Mouse (Mus musculus) B cell, adult 2 months (primary cell): ENCODE data around the gene Tril.

Experiments
- DNase-seq, 2 experiments: peaks; one replicate each; pipeline ENCODE4 v3.0.0; 2022

The Tril gene

DNA sequence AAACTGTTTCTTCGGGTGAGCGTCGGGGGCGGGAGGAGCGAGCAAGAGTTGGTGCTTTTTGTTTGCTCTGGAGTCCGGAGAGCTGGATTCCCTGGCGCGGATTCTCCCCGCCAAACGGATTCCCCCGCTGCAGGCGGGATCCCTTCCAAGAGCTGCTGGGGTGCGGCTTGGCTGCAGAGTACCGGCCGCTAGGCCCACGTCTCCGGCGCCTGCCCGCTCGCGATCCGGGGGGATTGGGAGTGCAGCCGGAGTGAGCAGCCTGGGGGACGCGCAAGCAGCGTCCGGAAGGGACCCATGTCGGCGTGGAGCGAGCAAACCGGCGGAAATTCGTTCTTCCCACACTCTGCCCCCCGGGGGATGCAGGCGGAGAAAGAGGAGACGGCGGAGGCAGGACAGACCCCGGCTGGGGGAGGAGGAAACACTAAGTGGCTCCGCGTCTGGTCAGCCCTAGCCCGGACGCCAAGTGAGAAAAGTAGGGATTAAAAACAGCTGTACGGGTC is at the start of gene Tril:
TSS of gene Tril (minus strand) at position 345 of the 500 bp plus-strand sequence.
- DNase-seq: no peak

DNA sequence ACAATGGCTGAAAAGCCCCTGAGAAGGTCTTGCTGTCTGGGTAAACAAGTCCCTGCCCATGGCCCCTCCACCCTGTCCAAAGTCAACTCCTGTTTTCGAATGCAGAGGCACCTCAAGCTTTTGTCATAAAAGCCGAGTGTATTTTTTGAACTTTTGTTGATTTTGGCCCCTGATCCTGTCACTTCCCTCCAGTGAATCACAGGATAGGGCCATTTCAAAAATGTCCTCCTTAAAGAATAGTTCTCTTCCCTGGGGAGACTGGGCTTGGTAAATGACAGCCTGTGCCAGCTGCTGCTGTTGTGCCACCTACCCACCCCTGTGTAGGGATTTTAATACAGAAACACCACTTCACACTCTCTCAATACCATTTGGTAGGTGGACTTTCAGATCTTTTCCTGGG is 42.4 kb upstream of the Tril start:
- no peak for DNase-seq

DNA sequence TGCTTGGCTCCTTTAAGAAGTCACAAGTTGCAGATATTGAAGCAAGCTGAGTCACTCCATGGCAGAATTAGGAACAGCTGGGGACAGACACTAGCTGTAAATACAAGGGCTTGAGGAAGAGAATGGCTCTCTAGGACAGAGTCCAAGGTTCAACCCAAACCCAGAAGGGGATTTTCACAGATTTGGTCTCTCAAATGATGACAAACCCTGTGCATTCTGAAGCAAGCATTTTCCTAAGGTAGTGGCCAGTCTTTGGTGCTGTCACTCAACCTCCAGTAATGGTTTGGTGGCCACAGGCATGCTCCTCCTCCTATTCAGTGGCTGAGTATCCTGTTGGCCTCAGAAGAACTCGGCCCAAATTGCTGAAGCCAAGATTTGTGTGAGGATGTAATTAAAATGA is 38.5 kb upstream of the Tril start:
- DNase-seq: no peak

DNA sequence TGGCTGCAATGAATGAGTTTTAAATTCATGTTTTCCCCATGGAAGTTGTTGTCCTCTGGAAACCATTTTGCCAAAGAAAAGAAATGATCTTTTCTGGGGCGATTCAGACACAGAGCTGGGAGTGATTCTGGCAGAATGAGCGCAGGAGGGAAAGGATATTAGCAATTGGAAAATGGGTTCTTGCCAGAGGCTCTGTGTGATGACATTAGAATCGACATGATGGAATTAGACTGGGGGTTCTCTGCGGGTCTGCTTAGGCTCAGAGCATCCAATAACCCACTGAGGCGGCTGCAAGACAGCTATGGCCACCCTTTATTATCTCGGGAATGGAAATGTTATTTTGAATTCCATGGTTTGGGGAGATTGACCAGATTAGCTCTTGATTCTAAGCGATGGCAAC is 37.2 kb upstream of the Tril start:
- no peak for DNase-seq

DNA sequence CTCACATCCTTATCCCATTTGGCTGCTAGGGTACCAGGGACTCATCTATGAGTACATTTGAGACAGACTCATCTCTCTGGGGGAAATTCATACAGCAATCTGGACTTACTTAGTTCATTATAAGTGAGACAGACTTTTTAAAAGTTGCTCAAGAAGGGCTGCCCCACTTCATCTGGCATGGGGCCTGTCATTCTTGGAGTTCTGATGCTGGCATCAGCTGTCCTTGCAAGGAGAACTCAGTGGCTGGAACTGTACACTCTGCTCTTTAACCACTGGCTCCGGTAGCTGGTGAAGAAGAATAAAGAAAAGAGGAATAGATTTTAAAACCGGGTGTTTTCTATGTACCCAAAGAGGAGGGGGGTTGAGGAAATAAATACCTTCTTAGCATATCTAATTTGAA is 36.1 kb upstream of the Tril start:
- DNase-seq: no peak

DNA sequence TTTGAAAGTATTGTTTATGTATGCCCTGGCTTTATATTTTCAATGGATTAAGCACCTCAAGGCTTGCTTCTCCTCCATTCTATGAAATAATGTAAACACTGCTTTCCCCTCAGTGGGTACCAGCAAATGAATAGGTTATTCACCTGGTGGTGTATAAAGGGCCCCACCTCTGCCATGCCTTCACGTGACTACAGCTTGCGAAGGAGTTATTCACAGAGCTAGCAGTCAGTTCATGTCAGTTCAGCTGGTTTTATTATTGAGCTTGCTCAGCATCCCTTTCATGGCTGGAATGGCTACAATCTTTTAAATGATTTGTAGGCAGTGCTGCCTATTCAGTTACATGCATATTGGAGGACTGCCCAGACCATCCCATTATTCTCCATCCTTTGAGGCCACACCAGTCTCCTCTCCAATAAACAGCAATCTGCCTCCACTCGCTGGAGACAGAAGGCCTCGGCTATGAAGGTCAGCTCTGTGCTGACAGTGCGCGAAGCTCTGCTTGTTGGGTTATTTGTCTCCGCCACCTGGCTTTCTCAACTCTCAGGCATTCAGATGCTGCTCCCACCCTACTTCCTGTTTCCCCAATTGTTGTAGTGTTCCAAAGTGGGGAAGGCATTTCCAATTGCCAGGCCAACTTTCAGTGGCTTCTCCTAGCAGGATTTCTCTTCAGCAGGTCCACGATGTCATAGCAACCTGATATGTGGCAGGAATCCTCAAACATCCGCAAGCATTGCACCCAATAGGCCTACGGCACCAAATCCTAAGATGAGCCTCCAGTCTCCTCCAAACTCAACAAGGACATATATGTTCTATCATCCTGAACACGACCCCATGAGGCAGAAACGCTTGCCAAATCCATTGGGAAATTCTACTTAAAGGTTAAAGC is 34.6 kb upstream of the Tril start:
- DNase-seq: no peak

DNA sequence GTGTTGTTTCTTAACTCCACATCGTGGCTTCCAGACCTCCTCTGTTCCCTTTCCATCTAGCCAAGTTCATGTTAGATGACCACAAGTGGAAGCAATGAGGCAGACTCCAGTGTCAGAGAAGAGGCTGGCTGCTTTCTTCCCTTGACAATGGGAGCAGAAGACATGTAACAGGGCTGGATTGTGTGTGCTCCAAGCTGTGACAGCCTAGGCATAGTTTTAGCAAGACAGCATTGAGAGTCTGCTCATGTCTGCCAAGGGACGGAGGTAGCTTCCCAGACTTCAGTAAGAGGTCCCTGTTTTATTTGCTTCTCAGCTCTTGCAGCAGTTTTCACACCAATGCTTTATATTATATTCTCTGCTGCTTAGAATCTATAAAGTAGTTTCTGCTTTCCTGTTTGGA is 33.6 kb upstream of the Tril start:
- no peak for DNase-seq

DNA sequence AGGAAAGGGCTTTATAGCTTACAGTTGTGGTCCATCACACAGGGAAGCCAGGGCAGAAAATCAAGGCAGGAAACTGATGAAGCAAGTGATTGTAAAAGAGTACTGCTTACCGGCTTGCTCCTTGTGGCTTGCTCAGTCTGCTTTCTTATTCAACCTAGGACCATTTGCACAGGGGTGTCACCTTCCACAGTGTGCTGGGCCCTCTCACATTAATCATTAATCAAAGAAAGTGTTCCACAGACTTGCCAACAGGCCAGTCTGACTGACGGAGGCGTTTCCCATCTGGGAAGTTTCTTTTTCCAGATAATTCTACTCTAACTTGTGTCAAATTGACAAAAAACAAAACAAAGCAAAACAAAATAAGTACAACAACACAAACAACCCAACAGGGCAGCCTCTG is 32.9 kb upstream of the Tril start:
- DNase-seq: no peak

DNA sequence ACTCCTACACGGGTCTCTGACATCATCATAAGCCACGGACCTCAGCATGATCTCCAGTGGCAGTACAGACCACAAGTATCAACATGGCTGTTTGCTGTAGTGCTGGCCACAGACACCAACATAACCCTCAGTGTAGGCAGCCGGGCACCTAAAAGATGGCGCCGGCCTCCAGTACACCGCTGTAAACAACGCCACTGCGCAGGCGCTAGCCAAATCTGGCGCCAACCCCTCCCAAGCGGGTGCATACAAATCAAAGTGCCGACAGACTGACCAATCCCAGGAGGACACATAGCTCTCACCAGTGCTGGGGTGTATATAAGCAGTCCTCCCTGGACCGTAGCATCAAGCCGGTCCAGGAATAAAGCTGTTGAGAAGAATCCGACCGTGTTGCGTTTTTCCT is 24.0 kb upstream of the Tril start:
- no peak for DNase-seq

DNA sequence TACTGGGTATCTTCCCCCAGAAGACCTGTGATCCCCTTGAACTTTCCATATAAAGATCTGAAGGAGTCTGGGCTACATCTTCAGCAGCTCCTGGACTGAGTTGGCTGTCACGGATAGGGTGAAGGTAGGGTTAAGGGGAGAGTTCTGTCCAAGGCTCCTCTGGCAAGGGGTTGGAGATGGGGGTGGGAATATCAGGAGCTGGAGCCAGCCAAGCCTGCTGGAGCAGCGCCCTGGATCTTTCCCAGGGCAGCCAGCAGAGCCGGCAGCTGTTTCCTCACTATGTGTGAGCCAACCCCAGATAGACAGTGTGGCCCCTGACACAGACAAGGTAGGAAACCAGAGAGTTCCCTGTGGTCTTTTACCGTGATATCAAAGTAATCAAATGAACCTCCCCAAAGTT is 4.6 kb upstream of the Tril start:
- no peak for DNase-seq

DNA sequence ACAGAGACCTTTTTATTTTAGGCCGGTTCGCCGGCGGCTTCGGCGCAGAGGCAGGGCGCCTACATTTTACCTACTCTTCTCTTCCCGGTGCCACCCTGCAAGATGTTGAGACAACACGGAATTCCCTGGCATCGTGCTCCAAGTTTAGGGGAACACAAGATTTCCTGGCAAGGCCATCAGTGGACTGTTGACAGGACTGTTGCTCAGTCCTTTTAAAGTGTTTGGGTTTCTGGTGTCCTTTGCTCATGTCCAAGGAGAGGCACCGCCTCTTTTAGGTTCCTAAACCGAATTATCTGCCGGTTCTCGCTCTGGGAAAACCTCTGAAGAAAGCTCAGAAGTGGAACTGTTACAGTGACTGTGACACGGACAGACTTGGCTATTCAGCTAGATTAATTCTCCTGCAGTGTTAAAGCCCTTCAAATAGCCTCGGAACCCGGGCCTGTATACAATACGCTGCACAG is 441 bp upstream of the Tril start:
- DNase-seq: no peak

DNA sequence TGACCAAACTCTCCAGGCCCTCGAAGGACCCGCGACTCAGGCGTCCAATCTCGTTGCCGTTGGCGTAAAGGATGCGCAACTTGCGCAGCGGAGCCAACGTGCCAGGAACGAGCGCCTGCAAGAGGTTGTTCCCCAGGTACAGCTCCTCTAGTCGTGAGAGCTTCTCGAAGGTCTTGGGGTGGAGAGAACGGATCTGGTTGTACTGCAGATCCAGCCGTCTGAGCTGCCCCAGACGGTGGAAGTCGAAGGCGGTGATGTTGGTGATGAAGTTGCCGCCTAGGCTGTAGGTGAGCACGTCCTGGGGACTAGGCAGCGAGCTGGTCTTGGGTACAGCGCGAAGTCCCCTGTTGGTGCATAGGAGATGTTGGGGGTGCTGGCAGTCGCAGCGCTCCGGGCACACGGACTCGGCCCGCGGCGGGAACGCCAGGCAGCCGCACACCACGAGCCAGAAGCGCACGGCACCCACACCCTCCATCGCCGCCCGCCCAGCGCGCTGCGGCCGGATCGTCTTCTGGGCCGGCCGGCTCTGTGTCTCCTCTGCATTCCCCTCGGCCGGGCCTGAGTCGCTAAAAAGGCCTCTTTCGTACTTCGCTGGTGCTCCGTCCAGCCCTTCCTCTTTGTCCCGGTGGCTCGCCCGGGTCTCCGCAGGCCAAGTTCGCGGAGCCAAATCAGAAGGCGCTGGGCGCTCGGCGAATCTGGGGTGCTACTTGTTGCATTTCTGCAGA is 707 bp downstream of the Tril start:
- DNase-seq: no peak

DNA sequence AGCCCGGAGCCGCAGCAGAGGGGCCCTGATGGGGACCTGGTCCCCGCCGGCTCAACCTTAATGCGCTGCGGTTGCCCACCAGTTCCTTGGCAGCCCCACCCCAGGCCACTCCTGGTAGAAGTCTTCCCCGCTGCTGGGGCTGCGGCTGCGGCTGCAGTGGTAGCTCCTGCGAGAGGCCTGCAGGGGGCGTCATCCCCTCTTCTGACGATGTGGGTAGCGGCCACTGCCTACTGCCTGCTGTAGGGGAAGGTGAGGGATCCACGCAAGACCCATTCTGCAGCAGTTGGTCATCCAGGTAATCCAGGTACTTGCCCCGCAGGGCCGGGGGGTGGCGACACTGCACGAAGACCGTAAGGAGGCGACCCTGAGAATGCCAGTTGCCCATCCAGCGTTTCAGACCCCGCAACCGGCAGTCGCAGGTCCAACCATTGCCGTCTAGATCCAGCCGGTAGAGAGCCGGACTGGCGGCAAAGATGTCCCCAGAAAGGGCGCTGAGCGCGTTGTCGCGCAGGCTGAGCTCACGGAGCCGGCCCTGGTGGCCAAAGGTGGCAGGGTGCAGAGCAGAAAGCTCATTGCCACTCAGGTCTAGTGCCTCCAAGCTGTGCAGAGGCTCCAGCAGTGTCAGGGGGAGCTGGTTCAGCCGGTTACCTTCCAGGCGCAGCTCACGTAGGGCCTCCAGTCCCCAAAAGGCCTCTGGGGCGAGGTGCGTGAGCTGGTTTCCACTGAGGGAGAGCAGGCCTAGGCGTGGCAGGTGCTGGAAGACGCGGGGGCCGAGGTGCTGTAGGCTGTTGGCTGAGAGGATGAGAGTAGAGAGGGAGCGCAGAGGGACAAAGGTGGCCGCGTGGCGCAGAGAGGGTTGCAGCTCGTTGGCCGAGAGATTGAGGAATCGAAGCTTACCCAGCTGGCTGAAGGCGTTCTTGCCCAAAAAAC is 1.6 kb downstream of the Tril start:
- no peak for DNase-seq

DNA sequence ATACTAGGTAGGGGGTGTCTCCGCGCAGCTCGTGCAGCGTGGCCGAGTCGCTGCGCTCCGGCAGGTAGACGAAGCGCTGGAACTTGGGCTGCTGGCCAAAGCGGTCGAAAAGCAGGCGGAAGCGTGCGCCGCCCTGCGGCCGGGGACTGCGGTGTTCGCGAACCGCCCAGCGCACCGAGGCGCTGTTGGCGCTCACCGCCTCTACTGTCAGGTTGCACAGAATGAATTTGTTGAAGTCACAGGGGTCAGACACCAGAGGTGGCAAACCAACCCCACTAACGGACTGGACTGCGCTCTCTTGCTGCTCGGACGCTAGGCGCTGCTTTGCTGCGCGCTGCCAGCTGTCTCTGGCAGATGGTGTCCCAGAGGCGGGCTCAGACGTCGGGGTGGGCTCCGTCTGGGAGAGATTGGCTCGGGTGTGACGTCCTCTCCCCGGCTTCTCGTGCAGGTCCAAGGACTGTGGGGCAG is 2.3 kb downstream of the Tril start:
- DNase-seq: no peak

DNA sequence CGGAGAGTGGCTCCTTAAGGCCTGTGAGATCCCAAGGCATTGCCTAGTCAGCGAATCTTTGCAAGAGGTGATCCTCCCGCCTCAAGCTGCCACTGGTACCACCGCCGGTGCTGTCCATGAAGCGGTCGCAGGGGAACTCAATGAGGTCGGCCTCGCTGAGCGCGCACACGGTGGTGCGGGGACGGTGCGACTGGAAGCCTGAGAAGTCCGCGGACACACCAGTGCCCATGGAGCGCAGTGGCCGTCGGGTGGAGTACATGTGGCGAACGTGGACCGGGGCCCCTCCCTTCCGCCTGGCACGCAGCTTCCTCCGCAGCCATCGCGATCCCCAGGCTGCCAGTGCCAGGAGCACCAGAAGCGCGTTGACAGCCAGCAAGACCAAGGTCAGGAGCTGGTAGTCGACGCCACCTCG is 2.9 kb downstream of the Tril start:
- DNase-seq: no peak

DNA sequence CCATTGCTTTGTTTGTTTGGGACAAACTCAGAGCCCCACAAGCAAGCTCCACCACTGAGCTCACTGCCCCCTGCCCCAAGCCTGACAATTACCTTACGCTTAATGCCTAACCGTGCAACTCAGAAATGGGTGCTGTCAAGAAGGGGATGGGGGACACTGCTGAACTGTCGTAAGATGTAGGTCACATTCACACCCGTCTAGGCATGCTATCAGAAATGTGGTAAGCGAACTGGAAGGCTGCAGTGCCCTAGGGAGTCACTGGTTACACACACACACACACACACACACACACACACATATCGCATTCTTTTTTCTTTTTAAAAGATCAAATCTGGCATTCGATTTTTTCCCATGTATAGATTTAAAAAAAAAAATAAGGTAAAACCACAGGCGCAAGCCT is 4.0 kb downstream of the Tril start:
- DNase-seq: no peak

DNA sequence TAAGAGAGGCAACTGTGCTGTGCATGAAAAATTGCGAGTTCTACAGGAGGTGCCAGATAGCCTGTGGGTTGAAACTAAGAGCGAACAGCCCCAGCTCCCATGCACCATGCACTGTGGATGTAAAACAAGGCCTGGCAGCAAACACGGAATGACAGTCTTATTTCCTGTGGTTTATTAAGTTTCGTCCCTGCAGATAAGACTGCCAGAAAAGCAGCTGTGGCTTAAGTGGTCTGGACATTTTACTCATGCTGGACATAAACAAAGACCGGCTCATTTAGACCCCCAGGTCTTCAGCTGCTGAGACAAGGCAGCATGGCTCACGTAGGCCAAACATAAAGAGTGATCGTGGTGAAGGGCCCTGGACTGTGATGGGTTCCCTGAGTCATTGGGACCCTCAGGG is 4.9 kb downstream of the Tril start:
- no peak for DNase-seq

DNA sequence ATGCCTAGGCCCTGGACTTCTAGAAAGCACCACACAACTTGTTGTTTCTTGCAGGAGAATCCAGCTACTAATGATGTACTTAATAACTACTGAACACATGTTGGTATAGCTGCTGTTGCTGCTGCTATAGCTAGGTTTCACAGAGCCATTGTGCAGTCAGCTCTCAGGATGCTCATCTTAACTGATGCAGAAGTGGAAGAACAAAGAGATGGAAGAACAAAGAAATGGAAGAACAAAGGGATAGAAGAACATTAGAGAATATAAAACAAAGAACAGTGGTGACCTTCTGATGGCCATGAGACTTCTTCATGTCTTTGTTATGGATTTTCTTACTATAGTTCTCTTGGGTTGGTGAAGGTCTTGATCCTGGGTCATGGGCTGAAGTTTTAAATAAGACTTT is 6.4 kb downstream of the Tril start:
- DNase-seq: no peak

DNA sequence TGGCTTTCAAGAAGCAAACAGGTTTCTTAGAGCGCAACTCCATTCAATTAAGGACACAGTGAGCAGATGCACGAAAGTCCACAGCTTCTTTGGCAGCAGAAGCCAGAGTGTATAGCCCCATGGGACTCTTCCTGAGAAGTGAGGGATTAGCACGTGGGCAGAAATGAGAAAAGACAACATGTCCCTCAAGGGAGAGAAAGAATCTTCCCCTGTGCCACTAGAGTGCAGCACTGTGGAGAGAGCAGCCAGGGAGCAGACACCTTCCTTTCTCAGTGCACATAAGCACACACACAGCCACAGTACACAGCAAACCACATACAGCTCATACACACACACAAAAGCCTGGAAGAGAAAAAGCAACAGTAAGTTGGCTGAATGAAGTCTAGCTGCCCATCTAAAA is 8.4 kb downstream of the Tril start:
- DNase-seq: no peak

DNA sequence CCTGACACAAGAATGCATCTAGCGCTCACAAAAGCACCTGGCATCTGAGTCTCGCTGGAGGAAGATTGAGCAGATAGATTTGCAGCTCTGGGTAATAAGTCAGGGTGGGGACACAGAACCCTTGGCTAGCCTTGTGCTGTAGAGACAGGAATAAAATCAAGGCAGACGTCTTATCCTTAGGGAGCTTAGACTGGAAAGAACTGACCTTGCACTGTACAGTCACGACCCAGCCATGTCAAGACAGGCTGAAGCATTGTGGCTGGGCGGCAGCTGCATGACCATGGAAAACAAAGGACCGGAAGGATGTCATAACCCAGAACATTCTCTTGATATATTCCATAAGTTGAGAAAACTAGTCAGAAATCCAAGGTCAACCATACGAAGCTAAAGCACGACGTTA is 11.8 kb downstream of the Tril start:
- DNase-seq: no peak

DNA sequence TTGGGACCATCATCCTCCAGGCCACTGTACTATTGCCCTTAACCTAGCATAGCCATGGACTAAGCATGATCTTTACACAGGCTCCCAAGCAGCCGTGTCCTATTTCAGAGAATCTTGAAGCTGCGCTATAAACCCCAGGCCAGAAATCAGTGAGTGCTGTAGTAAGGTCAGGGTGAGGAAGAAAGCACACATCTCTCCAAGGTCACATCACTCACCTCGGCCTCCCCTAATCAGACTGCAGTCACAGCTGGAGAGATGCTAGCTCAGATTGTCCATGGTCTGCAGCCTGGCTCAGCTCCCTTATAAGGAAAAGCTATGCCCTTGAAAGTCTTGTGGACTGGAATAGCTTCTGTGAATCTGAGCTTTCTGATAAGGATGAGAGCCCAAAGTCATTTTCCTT is 13.4 kb downstream of the Tril start:
- DNase-seq: no peak

DNA sequence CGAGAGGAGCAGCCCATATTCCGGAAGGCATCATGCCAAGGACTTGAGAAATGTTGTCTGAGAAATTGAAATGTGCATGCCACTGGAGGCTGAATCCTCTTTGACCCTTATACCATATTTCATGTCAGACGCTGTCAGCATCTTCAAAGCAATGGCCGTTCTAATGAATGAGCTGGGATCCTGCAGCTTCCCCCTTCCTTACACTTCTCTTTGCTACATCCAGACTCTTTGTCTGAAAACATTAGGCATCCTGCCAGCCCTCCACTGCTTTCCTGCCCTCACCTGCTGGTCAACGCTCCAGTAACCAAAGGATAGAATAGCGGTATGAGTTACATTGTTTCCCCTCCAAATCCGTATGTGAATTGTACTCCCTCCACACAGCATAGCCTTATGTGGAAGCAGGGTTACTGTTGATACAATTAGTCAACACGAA is 14.0 kb downstream of the Tril start:
- no peak for DNase-seq

DNA sequence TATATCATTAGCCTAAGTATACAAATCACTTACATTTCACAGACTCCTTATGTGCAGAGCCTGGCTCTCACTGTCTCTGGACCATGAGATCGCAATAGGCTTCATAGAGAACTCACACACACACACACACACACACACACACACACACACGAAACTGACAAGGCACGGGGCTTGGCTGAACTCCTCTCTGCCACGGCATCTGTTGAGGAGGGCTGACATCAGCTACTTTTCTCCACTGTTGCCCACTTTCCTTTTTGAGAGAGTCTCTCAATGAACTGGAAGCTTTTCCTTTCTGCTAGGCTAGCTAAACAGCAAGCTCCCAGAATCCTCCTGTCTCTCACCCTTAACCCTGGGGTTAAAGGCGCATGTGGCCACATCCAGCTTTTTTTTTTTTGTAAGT is 14.6 kb downstream of the Tril start:
- DNase-seq: no peak
